Mouse (Mus musculus) granulocyte monocyte progenitor cell, adult 5-6 weeks (primary cell): ENCODE data around the gene Jpt2. TPM values are rescaled to one million over a fixed set of nuclear protein-coding genes. Genes with fewer than 3 reads are reported as not detected.

ENCODE experiments used
- ATAC-seq: replicated peaks from 2 replicates; pipeline ENCODE4 v1.8.0; 2016; ENCODE audit warnings: mild to moderate bottlenecking, moderate TSS enrichment, inconsistent platforms; ENCODE audit not compliant: poor library complexity, severe bottlenecking
- total RNA-seq, 2 experiments: library from RNA; stranded (forward) in 1 of 2; stranded (reverse) in 1 of 2; fragments of 200-712, 200-1000 nt in 1 of 2; fragments of >200 nt in 1 of 2; fragmentation: Nextera tagmentation in 1 of 2; gene quantifications; 2 replicates each; pipeline ENCODE4 v1.2.3; 2014 to 2017

Jpt2 gene
- total RNA-seq, 2 experiments from 2014 or later: 104 to 109 TPM

DNA sequence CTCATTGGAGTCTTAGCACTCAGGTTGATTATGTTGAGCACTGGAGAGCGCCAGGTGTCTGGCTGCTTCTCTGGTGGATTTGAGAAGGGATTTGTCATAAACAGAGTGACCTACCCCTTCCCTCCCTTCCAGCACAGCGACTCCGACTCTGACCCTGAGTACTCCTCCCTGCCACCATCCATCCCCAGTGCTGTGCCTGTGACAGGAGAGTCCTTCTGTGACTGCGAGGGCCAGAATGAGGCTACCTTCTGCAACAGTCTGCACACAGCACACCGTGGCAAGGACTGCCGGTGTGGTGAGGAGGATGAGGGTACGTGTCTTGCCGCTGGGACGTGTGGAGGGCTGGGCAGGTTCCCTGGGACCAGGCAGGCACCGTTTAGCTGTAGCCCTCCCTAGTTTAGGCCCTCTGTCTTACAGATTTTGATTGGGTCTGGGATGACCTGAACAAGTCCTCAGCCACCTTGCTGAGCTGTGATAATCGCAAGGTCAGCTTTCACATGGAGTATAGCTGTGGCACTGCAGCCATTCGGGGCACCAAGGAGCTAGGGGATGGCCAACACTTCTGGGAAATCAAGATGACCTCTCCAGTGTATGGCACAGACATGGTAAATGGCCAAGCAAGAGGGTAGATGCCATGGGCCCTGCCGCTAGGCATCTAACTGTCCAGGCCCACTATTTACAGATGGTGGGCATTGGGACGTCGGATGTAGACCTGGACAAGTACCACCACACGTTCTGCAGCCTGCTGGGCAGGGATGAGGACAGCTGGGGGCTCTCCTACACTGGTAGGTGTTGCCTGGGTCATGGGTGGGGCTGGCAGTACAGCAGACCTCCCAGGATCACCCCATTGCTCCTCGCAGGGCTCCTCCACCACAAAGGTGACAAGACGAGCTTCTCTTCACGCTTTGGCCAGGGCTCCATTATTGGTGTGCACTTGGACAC lies 70.1 kb downstream of the Jpt2 start:
- ATAC-seq: no peak

DNA sequence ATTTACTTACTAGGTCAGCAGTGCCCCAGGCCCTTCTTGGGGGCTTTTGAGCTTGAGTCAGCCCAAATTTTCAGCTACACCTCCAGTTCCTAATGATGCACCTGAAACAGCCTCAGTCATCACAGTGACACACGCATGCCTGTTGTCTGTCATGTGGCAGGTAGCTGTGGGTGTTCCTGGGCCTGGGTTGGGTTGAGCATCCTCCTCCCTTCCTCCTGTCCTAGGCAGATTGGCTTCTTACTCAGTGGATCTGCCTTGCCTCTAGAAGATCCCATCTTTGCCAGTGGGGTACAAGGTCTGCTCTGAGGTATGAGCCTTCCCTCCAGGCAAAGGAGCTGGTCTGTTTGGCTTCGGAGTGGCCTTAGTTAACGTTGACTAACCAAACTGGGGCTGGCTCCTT lies 71.6 kb downstream of the Jpt2 start:
- ATAC-seq: no peak

Other genes starting within 250 kb of the Jpt2 start
- 1.2 TPM in 1 of 2 replicates, not detected in the other for gene Rnf151, start 242.6 kb downstream of the Jpt2 start, total RNA-seq (2014; fragmentation: Nextera tagmentation)
- gene Rnf151, start 242.6 kb downstream of the Jpt2 start, total RNA-seq (2017): not detected in 2 replicates
- 4,639 and 4,919 TPM in 2 replicates for gene Rps2, start 242.6 kb downstream of the Jpt2 start, total RNA-seq (2014; fragmentation: Nextera tagmentation)
- 1,990 and 2,495 TPM in 2 replicates for gene Rps2, start 242.6 kb downstream of the Jpt2 start, total RNA-seq (2017)
- gene Ndufb10, start 236.2 kb downstream of the Jpt2 start, total RNA-seq (2014; fragmentation: Nextera tagmentation): 247 and 248 TPM in 2 replicates
- gene Ndufb10, start 236.2 kb downstream of the Jpt2 start, total RNA-seq (2017): 237 and 286 TPM in 2 replicates
- 0.73 TPM in 1 of 2 replicates, not detected in the other for gene Rpl3l, start 232.9 kb downstream of the Jpt2 start, total RNA-seq (2014; fragmentation: Nextera tagmentation)
- 0.52 TPM in 1 of 2 replicates, not detected in the other for gene Rpl3l, start 232.9 kb downstream of the Jpt2 start, total RNA-seq (2017)
- 255 and 331 TPM in 2 replicates for gene Msrb1, start 224.0 kb downstream of the Jpt2 start, total RNA-seq (2014; fragmentation: Nextera tagmentation)
- gene Msrb1, start 224.0 kb downstream of the Jpt2 start, total RNA-seq (2017): 160 and 195 TPM in 2 replicates
- gene Hs3st6, start 207.7 kb downstream of the Jpt2 start, total RNA-seq (2014; fragmentation: Nextera tagmentation): not detected in 2 replicates
- not detected in 2 replicates for gene Hs3st6, start 207.7 kb downstream of the Jpt2 start, total RNA-seq (2017)
- not detected in 2 replicates for gene Meiob, start 156.4 kb downstream of the Jpt2 start, total RNA-seq (2014; fragmentation: Nextera tagmentation)
- not detected in 2 replicates for gene Meiob, start 156.4 kb downstream of the Jpt2 start, total RNA-seq (2017)
- gene Hagh, start 120.5 kb downstream of the Jpt2 start, total RNA-seq (2014; fragmentation: Nextera tagmentation): 35.3 and 46.1 TPM in 2 replicates
- gene Hagh, start 120.5 kb downstream of the Jpt2 start, total RNA-seq (2017): 18.2 and 45.8 TPM in 2 replicates
- 13.7 and 15.1 TPM in 2 replicates for gene Fahd1, start 110.3 kb downstream of the Jpt2 start, total RNA-seq (2014; fragmentation: Nextera tagmentation)
- 11.4 and 14.3 TPM in 2 replicates for gene Fahd1, start 110.3 kb downstream of the Jpt2 start, total RNA-seq (2017)
- not detected in 2 replicates for gene Igfals, start 94.7 kb downstream of the Jpt2 start, total RNA-seq (2014; fragmentation: Nextera tagmentation)
- gene Igfals, start 94.7 kb downstream of the Jpt2 start, total RNA-seq (2017): not detected in 2 replicates
- 103 and 108 TPM in 2 replicates for gene Nubp2, start 74.3 kb downstream of the Jpt2 start, total RNA-seq (2014; fragmentation: Nextera tagmentation)
- gene Nubp2, start 74.3 kb downstream of the Jpt2 start, total RNA-seq (2017): 42.8 and 48.2 TPM in 2 replicates
- gene Spsb3, start 74.0 kb downstream of the Jpt2 start, total RNA-seq (2014; fragmentation: Nextera tagmentation): 15.7 and 29.3 TPM in 2 replicates
- gene Spsb3, start 74.0 kb downstream of the Jpt2 start, total RNA-seq (2017): 10.4 and 15.8 TPM in 2 replicates
- gene Eme2, start 65.6 kb downstream of the Jpt2 start, total RNA-seq (2014; fragmentation: Nextera tagmentation): 8.9 and 15.1 TPM in 2 replicates
- 12.5 and 14.9 TPM in 2 replicates for gene Eme2, start 65.6 kb downstream of the Jpt2 start, total RNA-seq (2017)
- 62.0 and 75.0 TPM in 2 replicates for gene Mrps34, start 65.6 kb downstream of the Jpt2 start, total RNA-seq (2014; fragmentation: Nextera tagmentation)
- 36.7 and 41.9 TPM in 2 replicates for gene Mrps34, start 65.6 kb downstream of the Jpt2 start, total RNA-seq (2017)
- gene Nme3, start 64.2 kb downstream of the Jpt2 start, total RNA-seq (2014; fragmentation: Nextera tagmentation): 18.8 and 22.9 TPM in 2 replicates
- 21.2 and 27.1 TPM in 2 replicates for gene Nme3, start 64.2 kb downstream of the Jpt2 start, total RNA-seq (2017)
- 49.0 and 84.5 TPM in 2 replicates for gene Mapk8ip3, start 23.7 kb downstream of the Jpt2 start, total RNA-seq (2014; fragmentation: Nextera tagmentation)
- gene Mapk8ip3, start 23.7 kb downstream of the Jpt2 start, total RNA-seq (2017): 18.2 and 21.0 TPM in 2 replicates
- 27.3 and 27.6 TPM in 2 replicates for gene Cramp1l, start 55.1 kb upstream of the Jpt2 start, total RNA-seq (2014; fragmentation: Nextera tagmentation)
- 7.8 and 8.2 TPM in 2 replicates for gene Cramp1l, start 55.1 kb upstream of the Jpt2 start, total RNA-seq (2017)
- gene Ift140, start 55.4 kb upstream of the Jpt2 start, total RNA-seq (2014; fragmentation: Nextera tagmentation): 12.3 and 22.1 TPM in 2 replicates
- gene Ift140, start 55.4 kb upstream of the Jpt2 start, total RNA-seq (2017): 15.6 and 28.8 TPM in 2 replicates
- gene Tmem204, start 122.9 kb upstream of the Jpt2 start, total RNA-seq (2014; fragmentation: Nextera tagmentation): not detected in 2 replicates
- not detected in 2 replicates for gene Tmem204, start 122.9 kb upstream of the Jpt2 start, total RNA-seq (2017)
- 49.8 and 55.9 TPM in 2 replicates for gene Telo2, start 155.3 kb upstream of the Jpt2 start, total RNA-seq (2014; fragmentation: Nextera tagmentation)
- 21.8 and 37.3 TPM in 2 replicates for gene Telo2, start 155.3 kb upstream of the Jpt2 start, total RNA-seq (2017)
- not detected in 2 replicates for gene Ptx4, start 160.1 kb upstream of the Jpt2 start, total RNA-seq (2014; fragmentation: Nextera tagmentation)
- not detected in 2 replicates for gene Ptx4, start 160.1 kb upstream of the Jpt2 start, total RNA-seq (2017)
- 12.1 and 18.9 TPM in 2 replicates for gene Clcn7, start 172.7 kb upstream of the Jpt2 start, total RNA-seq (2014; fragmentation: Nextera tagmentation)
- 11.3 and 12.6 TPM in 2 replicates for gene Clcn7, start 172.7 kb upstream of the Jpt2 start, total RNA-seq (2017)
- 0.49 TPM in 1 of 2 replicates, not detected in the other for gene Ccdc154, start 201.8 kb upstream of the Jpt2 start, total RNA-seq (2014; fragmentation: Nextera tagmentation)
- gene Ccdc154, start 201.8 kb upstream of the Jpt2 start, total RNA-seq (2017): 0.21 TPM in 1 of 2 replicates, not detected in the other
- not detected in 2 replicates for gene Gm38655, start 214.8 kb upstream of the Jpt2 start, total RNA-seq (2014; fragmentation: Nextera tagmentation)
- gene Gm38655, start 214.8 kb upstream of the Jpt2 start, total RNA-seq (2017): not detected in 2 replicates
- 13.1 and 17.0 TPM in 2 replicates for gene BC003965, start 223.9 kb upstream of the Jpt2 start, total RNA-seq (2014; fragmentation: Nextera tagmentation)
- gene BC003965, start 223.9 kb upstream of the Jpt2 start, total RNA-seq (2017): 10.0 and 10.2 TPM in 2 replicates
- gene Unkl, start 227.7 kb upstream of the Jpt2 start, total RNA-seq (2014; fragmentation: Nextera tagmentation): 6.8 and 17.2 TPM in 2 replicates
- gene Unkl, start 227.7 kb upstream of the Jpt2 start, total RNA-seq (2017): 5.6 and 9.9 TPM in 2 replicates